Mouse (Mus musculus) R1 (cell line): ENCODE measurements around the gene Rpl26.

Source experiments
- DNase-seq: peaks from one replicate; pipeline ENCODE4 v3.0.0-alpha.2; 2018; ENCODE audit warnings: low read depth, low spot score

Gene Rpl26

DNA sequence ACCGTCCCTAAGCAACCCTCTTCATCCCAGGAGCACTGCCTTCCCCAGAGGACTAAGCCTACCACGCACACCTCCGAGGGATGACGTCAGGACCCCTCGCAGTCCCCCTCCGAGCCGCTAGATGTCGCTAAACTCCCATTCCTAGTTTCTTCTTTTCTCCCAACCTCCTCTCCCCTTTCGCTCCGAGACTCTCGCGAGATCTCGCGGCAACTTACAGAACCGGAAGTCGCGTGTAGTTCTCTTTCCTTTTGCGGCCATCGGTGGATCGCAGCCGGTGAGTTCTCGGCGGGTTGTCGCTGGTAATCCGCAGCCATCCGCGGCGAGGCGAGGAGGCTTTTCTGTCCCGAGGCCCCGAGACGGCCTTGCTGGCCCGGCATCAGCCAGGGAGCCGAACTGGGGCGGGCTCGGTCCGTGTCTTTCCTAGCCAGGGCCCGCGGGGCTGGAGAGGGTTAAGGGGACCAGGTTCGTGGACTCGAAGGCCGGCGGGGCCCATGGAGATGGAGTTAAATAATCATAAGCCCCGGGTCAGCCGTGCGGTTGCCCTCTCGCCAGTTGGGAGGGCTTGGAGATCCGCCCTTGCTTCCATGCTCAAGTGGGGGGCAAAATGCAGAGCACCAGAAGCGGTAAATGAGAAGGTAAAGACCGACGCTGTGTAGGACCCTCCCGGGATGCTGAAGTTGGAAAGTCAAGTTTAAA is at the start of gene Rpl26:
Rpl26 (plus strand) TSS at position 233 of the 696 bp plus-strand sequence.
- DNase-seq: peak; percentile 99

DNA sequence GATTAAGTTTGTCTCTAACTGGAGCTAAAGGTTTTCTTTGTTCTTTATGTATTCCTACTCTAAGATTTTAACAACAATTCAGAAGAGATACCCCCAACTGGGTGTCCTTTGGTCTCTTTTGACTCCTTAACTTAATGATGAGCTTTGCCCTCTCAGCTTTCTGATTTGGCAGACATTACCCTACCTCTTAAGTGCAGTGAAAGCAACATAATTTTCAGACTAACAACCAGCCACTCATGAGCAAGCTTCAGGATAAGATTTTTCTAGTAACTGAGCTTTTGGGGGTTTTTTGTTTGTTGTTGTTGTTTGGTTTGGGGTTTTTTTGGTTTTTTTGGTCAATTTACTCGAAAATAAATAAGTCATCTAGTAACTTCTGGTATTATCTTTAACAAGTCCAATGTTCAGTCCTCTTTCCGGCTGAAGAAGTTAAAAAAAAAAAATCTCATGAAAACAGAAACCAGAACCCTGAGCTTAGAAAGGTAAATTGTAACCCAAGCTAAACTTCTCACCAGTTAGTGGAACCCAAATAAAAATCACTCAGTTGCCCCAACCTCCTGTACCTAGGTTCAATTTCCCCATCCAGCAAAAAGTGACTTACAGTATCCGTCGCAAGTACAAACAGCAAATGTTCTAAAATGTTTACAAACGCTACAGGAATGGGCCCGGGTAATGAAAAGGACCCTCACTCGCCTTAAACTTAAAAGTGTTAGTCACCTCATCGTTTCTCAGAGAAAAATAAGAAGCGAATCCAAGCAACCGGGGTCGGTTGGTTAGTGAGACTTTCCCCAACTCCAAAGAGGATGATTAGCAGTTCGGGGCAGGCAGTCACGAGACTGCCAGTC is 49.5 kb upstream of the Rpl26 start:
- no peak for DNase-seq

DNA sequence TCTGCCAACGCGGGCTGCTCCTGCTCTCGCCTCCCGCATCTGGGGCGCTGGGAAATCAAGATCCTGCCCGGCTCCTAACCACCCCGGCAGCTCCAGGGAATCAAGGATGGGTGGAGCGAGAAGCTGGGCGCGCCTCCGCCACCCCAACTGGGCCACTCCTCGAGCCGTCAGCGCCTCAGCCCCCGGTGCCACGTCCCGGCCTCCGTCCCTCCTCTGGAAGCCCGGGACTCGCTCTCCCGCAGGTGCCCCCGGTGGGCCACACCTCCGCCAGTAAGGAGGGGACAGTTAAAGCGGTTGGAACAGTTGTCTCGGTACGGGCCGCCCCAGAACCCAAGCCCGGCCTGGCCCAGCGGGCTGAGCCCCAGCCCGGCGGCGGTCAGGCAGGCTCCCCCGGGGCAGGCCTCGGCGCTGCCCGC is 48.9 kb upstream of the Rpl26 start:
- DNase-seq: peak; percentile 83

DNA sequence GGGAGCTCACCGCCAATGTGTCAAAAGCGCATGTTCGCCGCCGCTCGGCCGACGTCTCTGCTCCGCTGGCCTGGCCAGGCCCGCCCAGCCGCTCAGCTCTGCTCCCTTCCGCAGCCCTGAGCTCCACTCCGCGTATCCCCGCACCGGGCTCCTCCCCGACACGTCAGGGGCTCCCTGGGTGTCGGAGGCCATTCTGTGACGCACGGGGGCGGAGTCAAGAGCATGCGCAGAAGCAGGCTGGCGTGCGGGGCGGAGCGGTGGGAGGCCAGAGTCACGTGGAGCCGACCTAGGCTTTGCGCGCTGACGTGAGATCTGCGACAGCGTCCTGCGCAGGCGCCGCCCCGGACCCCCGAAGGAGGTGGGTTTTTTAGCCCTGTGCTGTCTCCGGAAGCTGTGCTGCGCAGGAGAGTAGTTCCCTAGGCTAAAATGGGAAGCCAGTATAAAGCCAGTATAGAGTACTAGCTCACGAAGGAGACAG is 48.4 kb upstream of the Rpl26 start:
- DNase-seq: peak; percentile 98

DNA sequence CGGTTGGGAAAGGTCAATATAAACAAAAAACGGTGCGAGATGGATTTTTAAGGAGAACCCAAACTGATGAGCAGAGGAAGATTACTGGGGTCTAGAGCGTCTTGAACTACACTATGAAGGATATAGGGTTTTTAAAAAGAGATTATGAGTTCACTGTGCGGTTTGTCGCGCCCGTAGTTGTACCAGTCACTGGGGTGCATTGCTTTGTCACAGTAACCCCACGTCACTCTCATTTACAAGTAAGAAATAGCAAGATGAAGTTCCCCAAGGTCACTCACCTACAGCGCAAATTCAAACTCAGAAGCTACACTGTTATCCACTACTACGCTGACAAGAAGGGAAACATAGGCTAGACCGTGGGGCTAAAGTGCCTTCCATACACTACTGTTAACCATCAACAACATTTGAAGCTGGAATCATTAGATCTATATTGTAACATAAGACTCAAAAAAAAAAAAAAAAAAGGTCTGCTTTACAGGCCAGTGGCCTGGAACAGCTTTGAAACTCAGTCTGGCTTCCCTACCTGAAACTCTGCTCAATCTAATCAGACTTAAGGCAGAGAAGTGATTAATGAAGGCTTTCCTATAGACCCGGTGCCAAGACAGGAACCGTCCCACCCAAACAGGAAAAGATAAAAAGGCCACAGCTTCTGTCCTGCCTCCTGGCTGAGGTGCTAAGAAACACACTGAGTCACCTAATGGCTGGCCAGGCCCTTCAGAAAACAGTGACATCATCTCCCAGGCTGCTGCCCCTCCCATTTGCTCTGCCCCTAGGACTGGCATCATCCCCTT is 47.6 kb upstream of the Rpl26 start:
- DNase-seq: no peak

DNA sequence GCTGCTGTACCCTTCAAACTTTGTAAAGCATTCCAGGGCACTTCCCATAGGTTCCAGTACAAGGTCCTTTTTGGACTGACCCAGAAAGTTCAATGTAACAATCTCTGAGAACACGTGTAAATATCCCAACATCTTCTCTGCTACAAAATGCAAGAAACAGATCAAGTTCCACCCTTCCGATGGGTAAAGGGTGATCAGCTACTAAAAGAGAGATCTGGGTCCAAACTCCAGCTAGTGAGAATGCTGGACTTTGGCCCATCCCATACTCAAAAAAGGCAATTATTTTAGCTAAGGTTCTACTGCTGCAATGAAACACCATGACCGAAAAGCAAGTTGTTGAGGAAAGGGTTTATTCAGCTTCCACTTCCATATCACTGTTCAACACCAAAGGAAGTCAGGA is 46.8 kb upstream of the Rpl26 start:
- DNase-seq: no peak

DNA sequence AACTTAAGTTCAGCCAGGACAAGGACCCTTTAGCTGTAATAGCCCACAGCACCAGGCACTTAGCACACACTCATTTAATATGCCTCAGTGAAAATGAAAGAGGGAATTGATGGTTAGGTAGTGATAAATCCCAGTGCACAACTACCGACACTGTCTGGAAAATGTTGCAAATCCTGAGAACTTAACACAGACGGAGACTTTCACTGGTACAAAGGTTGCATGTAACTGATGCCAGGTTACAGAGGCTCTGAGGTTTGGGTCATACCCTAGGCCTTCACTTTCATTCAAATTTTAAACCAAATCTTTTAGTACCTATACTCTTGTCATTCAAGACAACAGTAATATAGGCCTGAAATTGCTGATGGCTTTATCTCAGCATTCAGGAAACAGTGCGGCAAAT is 44.1 kb upstream of the Rpl26 start:
- DNase-seq: no peak

DNA sequence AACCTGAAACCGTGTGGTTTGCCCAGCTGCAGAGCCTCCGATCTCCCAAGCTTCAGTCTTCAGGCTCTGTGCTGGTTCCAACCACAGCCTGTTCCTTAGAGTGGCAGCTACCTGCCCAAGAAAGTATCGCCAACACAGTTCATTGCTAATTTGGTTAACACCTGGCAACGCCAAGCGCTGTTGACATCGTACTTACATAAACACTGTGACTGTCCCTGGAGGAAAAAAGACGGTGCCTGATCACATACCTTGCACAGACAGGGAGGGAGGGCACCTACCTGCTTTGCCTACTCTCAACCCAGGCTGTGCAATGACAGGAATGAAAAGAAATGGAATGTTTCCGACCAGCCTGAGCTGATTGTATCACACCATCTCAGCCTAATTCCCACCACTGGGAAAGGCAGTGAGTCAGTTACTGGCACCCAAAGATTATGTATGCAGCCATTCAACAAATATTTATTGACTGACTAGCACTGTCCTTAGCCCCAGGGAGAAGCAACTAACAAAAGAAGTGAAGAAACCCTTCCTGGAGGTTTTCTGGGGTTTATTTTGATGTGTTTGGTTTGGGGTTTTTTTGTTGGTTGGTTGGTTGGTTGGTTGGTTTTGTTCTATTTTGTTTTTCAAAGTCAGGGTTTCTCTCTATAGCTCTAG is 41.3 kb upstream of the Rpl26 start:
- DNase-seq: no peak

DNA sequence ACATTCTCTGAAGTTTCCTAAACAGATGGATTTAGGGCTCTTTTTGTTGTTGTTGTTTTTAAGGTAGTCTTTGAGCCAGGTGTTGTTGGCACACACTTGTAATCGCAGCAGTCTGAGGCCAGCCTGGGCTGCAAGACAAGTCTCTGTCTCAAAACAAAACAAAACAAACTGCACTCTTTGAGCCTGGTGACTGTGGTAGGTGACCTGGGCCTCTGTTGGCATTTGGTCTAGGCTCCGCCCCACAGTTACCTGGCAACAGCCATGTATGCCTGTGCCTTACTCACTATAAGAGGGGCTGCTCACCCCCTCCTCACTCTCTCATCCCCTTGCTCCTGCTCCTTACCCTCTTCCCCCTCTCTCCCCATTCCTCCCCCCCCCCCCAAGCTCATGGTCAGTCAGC is 39.1 kb upstream of the Rpl26 start:
- DNase-seq: no peak

DNA sequence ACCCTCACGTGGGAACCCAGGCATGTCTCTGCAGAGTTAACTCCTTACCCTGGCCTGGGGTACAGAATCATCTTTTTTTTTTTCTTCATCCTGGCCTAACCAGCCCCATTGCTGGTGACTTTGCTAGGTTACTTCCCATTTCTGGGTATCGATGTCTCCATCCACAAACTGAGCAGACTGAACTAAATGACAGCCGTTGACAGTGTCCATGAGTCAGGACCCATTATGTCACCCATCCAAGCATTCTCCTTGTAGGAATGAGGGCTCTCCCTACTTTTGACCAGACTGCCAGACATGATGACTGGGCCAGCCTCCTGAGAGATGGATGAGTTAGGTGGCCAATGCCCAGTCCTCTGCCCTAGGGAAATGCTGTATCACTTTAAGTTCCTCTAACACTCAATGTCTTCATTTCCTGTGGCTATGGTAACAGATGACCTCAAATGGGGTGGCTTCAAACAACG is 37.7 kb upstream of the Rpl26 start:
- DNase-seq: no peak

DNA sequence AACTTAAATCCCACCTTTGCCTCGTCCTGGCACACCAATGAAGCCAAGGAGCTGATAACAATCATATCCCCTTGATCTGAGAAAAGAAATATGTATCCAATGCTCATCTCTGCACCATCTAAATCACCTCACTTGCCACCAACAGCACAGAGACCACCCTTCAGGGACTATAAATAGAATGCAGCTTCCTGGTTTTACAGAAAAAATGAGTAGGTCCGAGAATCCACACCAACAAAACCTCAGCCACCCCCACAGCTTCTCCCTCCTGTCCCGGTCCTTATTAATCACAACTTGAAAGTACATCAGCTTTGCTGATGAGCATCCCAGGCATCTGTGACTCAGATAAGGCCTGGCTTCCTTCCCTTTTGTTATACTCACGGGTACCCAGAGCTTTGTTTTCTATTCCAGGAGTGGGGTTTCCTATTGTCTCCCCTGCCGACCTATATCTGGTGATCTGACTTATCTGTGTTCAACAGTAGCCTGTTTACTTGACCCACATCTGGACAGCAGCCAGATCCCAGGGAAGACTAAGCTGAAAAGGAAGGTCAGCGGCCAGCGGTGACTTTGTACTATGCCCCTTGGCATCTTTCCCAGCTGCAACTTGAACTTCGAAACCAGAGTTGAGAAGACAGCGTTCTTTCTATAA is 36.7 kb upstream of the Rpl26 start:
- DNase-seq: no peak

DNA sequence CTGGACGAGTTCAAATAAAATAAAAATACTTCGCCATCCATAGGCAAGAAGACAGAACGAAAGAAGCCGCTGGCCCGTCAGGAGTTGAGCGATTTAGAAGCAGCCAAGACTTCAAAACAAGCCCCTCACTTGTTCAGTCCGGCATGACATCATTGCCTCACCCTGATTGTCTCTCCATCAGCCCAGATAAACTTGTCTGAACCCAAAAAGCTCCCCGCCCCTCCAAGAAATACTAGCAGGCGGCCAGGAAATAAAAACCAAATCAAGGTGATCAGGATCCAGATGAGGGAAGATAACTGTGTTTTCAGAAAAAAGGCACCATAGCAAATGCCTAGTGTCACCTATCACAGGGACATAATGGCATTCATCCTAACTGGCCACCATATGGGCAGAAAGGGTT is 30.1 kb upstream of the Rpl26 start:
- no peak for DNase-seq

DNA sequence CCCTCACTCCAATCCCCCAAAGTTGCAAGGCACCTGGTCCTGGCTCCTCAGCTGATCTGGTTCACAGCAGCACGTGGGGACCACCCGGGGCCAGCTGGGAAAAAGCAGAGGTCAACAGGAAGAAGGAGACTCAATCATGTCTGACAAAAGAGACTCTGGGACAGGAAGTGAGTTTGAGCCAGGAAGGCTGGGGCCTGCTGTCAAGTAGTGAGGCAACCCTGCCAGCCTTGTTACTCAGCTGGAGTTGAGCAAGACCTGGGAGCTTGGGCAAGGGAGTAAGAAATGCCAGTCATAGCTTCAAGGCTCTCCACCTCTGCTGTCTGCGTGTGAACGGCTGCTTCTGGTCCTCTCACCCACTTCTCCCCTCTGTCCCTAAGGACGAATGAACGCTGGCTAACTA is 29.6 kb upstream of the Rpl26 start, which contains the start of gene Ndel1:
Ndel1 (minus strand) TSS at position 111 of the 400 bp plus-strand sequence.
- peak; percentile 27 for DNase-seq

DNA sequence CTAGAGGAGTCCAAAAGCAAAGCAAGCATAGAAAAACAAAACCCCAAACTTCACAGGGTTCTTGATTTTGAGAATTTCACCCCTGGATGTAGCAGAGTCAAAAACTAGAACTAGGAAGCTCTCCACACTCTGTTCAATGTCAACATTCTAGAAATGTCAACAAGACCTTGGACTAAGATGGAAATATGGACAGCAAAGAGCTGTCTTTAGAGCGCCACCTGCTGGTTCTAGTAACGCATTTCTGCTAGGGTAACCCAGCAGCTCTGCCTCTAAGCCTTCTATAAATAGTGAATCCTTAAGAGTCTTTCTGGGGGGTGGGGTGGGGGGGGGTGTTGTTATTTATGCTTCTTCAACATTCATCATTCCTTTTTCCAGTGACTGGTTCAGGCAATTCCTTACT is 26.5 kb upstream of the Rpl26 start:
- peak; percentile 75 for DNase-seq

DNA sequence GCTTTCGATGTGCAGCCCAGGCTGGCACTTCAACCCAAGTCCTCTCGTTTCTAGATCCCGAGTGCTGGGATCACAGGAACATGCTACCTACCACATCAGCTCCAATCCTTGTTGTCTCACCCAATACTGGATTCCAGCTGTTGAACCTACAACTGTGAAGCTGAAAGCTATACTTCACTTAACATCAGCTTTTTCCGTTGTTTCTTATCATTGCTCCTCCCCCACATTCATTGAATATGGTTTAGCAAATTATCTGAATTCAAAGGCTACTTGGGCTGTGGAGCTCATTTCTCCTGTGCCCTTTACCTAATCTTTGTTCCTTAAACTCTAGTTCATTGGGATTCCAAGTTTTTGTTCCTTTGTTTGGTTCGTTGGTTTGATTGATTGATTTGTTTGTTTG is 22.6 kb upstream of the Rpl26 start:
- no peak for DNase-seq

DNA sequence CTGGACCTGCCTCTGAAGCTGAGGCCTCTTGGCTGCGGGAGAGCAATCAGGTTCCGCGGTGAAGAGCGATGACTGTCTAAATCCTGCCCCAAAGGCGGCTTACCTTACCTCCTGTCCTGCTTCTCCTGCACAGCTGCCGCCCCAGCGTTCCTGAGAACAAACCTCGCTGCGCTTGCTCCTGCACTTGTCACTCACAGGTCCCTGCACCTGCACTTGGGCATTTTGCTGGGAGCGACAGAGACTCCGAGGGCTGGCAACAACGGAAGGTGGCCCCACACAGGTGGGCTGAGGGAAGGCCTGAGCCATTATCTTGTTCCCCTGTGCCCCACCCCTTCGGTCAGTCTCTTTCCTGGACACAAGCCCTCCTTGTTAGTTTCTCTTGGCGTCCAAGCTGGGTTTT is 19.3 kb upstream of the Rpl26 start:
- DNase-seq: peak; percentile 32

DNA sequence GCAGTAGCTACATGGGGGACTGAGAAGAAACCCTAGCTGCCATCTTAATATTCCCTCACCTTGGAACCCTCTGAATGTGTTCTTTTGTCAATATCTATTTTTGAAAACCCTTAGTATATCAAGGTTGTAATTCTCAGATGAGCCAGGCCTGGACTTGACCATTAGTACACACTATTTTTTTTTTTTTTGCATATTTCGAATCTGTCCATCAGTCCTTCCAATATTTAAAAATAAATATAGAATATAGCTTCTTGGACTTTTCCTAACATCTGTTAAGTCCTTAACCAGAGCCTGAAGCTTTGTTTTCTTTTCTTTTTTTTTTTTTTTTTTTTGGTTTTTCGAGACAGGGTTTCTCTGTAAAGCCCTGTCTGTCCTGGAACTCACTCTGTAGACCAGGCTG is 17.5 kb upstream of the Rpl26 start:
- no peak for DNase-seq

DNA sequence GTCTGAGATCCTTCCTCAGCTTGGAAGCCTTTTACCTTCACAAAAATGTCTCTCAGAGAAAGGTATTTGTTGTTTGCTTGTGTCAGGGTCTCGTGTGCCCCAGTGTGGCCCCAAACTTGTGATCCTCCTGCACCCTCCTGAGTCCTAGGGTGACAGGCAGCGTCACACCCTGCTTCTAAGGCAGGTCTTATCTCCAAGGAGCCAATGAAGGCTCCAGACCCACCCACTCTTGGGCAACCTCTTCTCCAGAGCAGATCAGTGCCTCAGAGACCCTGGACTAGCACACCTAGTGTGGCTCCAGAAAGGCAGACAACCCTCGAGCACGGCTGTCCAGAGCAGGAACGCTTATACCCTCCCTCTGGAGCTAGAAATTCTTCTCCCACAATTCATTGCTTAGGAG is 17.0 kb upstream of the Rpl26 start:
- DNase-seq: no peak

DNA sequence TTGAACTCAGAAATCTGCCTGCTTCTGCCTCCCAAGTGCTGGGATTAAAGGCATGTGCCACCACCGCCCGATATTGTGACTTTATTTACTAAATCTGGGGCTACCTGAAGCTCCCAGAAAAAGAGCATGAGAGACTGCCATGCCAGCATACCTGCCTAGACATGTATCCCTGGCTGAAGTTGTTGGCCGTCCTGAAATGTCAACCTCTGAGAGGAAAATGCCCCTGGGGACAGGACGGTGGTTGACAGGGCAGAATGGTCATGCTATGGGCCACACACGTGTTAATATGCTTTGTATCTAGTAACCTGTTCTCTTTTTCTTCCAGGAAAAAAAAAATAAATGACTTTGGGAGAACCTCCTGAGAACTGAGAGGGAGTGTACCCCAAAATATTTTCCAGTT is 15.3 kb upstream of the Rpl26 start:
- no peak for DNase-seq

DNA sequence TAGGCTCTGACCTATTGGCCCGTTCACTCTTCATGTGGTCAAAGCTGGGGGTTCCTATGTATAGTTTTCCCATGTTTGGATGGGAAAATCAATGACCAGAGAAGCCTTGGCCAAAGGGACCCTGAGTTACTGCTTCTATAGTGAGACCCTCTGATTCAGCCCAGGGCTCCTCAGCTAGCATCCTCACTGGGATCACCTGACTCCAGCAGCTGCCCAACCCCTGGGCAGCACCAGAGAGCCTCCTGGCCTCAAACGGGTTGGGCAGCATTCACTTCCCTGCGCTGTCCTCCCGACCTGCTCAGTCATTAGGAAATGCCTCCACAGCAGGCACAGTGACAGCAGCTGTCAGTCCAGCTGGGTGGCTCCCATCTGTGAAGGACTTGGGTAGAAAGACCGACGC is 13.1 kb upstream of the Rpl26 start, which contains the start of gene Rnf222:
Rnf222 (plus strand) TSS at position 301 of the 400 bp plus-strand sequence.
- DNase-seq: no peak

DNA sequence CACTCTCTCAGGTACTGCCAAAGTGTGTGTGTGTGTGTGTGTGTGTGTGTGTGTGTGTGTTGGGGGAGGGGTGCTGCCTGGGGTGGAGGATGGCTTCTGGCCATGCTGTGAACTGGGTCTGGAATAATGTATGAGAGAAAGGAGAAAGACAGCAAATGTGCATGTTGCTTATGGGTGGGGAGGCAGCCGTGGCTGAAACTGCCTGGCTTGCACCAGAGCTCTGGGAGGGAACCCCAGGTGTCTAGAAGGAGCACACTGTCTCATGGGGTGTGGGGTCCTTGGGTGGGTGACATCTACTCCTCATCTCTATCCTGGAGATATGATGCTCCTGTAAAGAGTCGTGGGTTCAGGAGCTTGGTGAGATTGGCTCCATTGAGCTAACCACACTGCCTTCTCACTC is 12.7 kb upstream of the Rpl26 start:
- DNase-seq: no peak
